Mouse (Mus musculus) B cell, adult 62 days (primary cell): ENCODE results near the gene Igfbpl1. TPM values are rescaled to one million over a fixed set of nuclear protein-coding genes. Genes with fewer than 3 reads are reported as not detected.

Experiments used
- total RNA-seq: library from RNA; stranded (reverse); gene quantifications from 4 replicates; pipeline ENCODE4 v1.2.4, GENCODE M21; 2023

Igfbpl1 gene
- not detected in 4 replicates for total RNA-seq

GRCm38 (mm10) chr4:45826275-45827040 is at the start of gene Igfbpl1:
Igfbpl1 (minus strand) TSS chr4:45826923.

GRCm38 (mm10) chr4:45848109-45848824 is 21.5 kb upstream of the Igfbpl1 start, which contains the start of gene Stra6l:
Stra6l (plus strand) TSS chr4:45848664.

GRCm38 (mm10) chr4:45798964-45799363 is 27.8 kb downstream of the Igfbpl1 start, which contains the start of gene Aldh1b1:
Aldh1b1 (plus strand) TSS chr4:45799022.

Other genes starting within 250 kb of the Igfbpl1 start
- gene Aldh1b1, start 27.9 kb downstream of the Igfbpl1 start, total RNA-seq, result 4.7 to 10.7 TPM (median 5.9 TPM) in 4 replicates
- gene Stra6l, start 21.7 kb upstream of the Igfbpl1 start, total RNA-seq, result not detected in 4 replicates
- 0.23 to 0.72 TPM (median 0.56 TPM) in 4 replicates for gene Ccdc180, start 63.4 kb upstream of the Igfbpl1 start, total RNA-seq
- gene Tdrd7, start 138.4 kb upstream of the Igfbpl1 start, total RNA-seq, result 16.2 to 18.5 TPM (median 17.6 TPM) in 4 replicates
- not detected in 4 replicates for gene Tmod1, start 212.0 kb upstream of the Igfbpl1 start, total RNA-seq